Mouse (Mus musculus): ENCODE results near the gene S100a5.

Gene S100a5

DNA sequence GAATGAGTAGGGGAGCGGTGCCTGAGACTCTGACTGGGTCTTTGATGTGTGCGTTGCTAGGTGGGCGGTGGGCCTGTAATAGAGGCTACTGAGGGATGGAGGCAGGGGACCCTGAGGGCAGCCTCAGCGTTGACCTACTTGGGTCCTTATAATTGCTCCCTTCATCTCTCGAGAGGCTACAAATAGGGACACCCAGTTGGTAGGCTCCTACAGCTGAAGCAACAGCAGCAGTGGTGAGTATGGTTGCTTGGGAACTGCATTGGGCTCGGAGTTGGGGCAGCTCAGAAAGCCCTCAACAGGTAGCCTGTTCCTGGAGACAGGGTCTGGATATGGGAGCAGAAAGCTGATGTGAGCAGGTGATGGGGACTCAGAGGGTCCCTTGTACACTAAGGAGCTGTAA, 8.3 kb upstream of the S100a5 start:
- DNase-seq (ENCODE audit: extremely low read depth, low read depth), result no peak

DNA sequence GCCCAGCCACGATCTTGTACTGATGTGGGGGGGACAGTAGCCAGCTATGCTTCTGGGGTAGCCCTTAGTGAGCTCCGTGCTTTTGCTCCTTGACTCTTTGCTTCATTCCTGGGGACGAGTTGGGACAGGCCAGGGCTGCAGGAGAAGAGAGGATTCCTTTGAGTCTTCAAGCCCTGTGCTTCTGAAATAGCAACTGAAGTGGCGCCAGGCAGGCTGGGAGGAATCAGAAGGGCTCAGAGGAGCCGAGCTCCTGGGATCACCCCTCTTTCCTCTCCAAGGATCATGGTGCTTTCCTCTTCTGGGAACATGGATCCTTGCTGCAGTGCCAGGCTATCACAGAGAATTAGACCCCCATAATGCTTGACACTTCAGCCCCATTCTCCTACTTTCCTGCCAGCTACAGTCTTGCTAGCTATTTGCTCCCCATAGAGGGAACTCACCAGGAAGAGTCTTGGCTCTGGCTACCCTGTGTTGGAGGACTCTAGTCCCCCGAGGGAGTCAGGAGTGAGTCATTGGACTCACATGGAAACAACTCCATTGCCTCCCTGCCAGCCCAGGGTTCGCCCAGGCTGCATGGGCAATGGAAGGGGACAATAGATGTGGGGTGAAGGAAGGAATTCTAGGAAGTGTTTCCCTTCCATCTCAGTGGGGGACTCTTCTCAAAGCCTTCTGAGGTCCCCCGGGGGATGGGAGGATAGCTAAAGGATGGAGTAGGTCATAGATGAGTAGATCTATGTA, 7.7 kb upstream of the S100a5 start:
- no peak for DNase-seq (ENCODE audit: extremely low read depth, low read depth)

DNA sequence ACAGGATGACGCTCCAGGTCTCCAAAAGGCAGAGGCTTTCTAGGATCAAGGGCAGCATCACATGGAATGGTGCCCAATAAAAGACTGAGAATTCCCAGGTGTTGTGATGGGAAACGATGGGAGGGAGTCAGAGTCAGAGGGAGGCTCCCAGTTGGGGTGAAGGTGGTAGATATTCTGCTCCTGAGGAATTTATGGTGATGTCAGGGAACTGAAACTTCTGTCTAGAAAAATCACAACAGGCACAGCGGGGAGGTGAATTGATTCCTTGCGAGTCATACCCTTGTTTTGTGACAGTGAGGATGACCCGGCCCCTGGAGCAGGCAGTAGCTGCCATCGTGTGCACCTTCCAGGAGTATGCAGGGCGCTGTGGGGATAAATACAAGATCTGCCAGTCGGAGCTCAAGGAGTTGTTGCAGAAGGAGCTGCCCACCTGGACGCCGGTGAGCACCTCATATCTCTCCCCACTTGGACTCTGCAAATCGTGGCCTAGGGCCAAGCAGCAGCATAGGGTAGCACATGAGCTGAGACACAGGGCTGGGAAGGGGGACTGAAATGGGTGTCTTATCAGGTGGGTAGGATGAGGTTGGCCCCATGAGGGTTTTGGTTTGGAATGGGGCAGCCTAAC, 6.7 kb upstream of the S100a5 start, which contains the start of gene Gm42674:
Gene Gm42674 (plus strand): TSS at position 419 of the 625 bp plus-strand sequence.
- DNase-seq (ENCODE audit: extremely low read depth, low read depth), result no peak

DNA sequence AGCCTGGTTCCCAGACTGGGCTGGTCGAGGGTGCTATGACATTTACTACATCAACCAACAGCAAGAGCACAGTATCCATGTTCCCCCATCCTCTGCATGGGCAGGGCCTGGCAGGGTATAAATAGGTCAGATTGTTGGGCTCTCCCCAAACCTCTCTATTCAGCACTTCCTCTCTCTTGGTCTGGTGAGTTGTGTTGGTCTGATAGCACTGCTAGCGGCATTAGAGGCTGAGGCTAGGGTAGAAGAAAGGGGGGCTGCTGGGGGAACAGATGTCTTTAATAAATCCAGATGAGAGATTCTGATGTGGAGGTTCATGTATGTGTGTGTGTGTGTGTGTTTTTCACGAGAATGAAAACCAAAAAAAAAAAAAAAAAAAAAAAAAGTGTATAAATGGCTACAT, 4.7 kb upstream of the S100a5 start, which contains the start of gene S100a4:
Gene S100a4 (plus strand): TSS at position 149 of the 400 bp plus-strand sequence.
- peak; percentile 88 for DNase-seq (ENCODE audit: extremely low read depth, low read depth)

- DNase-seq (ENCODE audit: extremely low read depth, low read depth), result peak; percentile 88
Observed at GRCm38 (mm10) chr3:90604416-90604815, 3.9 kb upstream of the S100a5 start.

- DNase-seq (ENCODE audit: extremely low read depth, low read depth), result no peak
Observed at GRCm38 (mm10) chr3:90605049-90605448, 3.3 kb upstream of the S100a5 start.

DNA sequence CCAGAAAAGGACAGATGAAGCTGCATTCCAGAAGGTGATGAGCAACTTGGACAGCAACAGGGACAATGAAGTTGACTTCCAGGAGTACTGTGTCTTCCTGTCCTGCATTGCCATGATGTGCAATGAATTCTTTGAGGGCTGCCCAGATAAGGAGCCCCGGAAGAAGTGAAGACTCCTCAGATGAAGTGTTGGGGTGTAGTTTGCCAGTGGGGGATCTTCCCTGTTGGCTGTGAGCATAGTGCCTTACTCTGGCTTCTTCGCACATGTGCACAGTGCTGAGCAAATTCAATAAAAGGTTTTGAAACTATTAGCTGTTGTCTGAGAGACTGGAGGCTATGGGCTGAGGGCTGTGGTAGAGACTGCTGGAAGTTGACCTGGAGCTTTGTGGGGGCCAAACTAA, 2.6 kb upstream of the S100a5 start:
- no peak for DNase-seq (ENCODE audit: extremely low read depth, low read depth)

DNA sequence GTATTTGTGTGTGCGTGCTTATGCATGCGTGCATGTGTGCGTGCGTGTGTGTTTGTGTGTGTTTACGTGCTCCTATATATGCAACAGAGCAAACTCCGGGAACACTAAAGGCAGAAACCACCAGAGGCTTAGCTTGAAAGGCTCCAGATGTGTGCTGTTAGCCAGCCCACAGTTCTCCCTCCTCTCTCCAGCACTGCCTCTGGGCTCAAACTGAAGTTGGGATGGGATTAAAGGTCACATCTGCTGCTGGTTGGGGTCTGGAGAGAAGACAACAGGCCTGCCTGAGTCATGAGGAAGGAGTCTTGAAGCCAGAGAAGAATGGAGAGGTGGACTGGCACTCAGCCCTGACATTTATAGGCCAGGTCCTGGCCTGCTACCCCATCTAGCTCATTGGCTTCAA, 2.1 kb upstream of the S100a5 start:
- no peak for DNase-seq (ENCODE audit: extremely low read depth, low read depth)

GRCm38 (mm10) chr3:90607361-90607760, 962 bp upstream of the S100a5 start:
- no peak for DNase-seq (ENCODE audit: extremely low read depth, low read depth)

DNA sequence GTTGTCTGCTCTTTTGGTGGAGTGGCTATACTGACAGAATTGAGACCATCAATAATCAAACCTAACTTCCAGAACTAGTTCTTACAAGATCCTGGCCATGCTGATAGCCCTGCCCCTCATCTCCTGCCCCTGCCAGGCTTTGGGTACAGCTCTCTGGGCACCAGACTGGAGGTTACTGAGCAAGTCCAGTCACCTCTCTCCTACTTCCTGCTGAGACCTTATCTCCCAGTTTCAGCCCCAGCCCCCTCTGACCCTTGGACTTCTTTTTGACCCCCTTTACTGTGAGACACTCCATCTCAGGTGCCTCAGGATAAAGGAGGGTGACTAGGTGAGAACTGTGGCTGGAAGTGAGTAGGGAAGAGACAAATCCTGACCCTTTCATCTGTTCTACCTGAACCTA, 779 bp downstream of the S100a5 start:
- no peak for DNase-seq (ENCODE audit: extremely low read depth, low read depth)

GRCm38 (mm10) chr3:90611494-90611893, 3.2 kb downstream of the S100a5 start:
- no peak for DNase-seq (ENCODE audit: extremely low read depth, low read depth)

- DNase-seq (ENCODE audit: extremely low read depth, low read depth), result peak; percentile 66
Observed at GRCm38 (mm10) chr3:90612061-90612460, 3.7 kb downstream of the S100a5 start.

- DNase-seq (ENCODE audit: extremely low read depth, low read depth), result peak; percentile 91
Observed at GRCm38 (mm10) chr3:90612728-90613291, 4.5 kb downstream of the S100a5 start, which contains the start of gene S100a6. TSS of gene S100a6 (plus strand) at chr3:90612882.

DNA sequence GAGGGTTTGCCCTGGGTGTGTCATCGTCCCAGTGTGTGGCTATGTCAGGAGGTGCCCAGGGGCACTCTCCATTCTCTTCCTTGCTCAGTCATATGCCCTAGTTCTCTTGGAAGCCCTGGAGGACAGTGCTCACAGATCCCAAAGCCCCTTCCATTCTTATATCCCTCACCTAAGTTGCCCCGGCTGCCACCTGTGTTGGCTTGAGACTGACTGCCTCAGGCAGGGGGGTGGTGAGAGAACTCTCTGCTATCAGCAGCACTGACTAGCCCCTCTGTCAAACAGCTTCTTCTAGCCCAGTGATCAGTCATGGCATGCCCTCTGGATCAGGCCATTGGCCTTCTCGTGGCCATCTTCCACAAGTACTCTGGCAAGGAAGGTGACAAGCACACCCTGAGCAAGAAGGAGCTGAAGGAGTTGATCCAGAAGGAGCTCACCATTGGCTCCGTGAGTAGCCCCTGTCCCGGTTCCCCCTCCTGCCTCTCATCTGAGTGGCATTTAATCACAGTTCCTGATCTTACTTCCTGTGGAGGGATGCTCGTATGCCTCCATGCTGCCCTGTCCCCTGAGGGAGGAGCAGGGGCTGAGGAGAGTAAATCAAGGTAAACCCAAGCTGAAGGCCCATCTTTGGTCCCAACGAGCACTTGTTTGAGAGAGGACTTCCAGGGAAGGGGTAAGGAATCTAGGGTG, 5.3 kb downstream of the S100a5 start:
- no peak for DNase-seq (ENCODE audit: extremely low read depth, low read depth)

DNA sequence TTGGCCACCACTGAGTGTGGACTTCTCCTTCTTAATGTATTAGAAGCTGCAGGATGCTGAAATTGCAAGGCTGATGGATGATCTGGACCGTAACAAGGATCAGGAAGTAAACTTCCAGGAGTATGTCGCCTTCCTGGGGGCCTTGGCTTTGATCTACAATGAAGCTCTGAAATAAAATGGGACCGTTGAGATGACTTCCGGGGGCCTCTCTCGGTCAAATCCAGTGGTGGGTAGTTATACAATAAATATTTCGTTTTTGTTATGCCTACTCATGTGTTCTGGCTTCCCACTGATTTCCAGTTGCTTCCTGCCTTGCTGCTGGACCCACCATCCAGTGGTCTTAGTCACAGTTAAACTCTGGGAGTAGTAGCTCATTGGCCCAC, 5.8 kb downstream of the S100a5 start:
- DNase-seq (ENCODE audit: extremely low read depth, low read depth), result no peak

- DNase-seq (ENCODE audit: extremely low read depth, low read depth), result no peak
Observed at GRCm38 (mm10) chr3:90614611-90615251, 6.4 kb downstream of the S100a5 start.

GRCm38 (mm10) chr3:90615415-90615814, 7.1 kb downstream of the S100a5 start:
- peak; percentile 68 for DNase-seq (ENCODE audit: extremely low read depth, low read depth)

DNA sequence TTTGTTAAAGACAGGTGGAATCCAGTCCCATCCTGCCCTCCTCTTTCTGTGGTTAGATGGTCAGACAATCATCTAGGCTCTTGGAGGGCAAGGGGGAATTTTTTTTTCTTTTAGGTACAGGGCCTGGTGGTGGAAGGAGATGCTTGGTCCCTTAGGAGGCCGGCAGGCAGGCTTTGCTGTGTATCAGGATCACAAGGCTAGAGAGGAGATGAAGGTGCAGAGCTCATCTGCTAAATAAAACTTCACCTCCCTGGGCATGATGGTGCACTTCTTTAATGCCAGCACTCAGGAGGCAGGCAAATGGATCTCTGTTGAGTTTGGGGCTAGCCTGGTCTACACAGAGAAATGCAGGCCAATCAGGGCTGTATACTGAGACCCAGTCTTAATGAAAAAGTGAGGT, 7.6 kb downstream of the S100a5 start:
- DNase-seq (ENCODE audit: extremely low read depth, low read depth), result no peak

DNA sequence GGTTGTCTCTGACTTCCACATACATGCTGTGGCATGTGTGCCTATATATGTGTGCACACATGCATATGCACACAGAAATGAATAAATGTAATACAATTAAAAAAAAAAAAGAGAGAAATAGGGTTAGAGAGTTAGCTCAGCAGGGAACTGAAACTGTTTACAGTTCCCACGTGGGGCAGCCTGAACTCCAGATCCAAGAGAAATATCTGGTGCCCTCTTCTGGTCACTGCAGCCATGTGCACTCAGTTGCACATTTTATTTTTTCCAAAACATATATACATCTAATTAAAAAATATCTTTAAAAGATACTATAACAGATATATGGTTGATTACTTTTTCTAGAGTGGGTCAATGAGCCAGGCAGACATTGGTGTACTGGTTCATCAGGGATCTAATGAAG, 9.3 kb downstream of the S100a5 start:
- DNase-seq (ENCODE audit: extremely low read depth, low read depth), result no peak

DNA sequence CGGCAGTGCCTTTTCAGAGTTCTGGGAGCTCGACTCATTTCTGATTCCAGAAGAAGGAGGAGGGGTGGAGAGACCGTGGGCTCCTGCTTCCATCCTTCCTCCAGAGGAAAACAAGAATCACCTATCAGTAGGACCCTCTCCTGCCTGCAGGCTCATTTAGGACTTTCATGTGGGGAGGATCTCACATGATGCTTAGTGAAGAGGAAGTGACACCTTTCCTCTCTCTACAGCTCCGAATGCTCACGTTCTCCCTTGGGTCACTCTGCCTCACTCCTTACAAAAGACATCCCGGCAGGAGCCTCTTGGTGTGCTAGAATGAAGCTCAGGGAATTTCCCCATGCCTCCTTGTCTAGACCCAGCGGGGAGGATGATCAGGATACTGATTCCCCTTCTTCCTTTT, 13.2 kb downstream of the S100a5 start:
- DNase-seq (ENCODE audit: extremely low read depth, low read depth), result no peak

DNA sequence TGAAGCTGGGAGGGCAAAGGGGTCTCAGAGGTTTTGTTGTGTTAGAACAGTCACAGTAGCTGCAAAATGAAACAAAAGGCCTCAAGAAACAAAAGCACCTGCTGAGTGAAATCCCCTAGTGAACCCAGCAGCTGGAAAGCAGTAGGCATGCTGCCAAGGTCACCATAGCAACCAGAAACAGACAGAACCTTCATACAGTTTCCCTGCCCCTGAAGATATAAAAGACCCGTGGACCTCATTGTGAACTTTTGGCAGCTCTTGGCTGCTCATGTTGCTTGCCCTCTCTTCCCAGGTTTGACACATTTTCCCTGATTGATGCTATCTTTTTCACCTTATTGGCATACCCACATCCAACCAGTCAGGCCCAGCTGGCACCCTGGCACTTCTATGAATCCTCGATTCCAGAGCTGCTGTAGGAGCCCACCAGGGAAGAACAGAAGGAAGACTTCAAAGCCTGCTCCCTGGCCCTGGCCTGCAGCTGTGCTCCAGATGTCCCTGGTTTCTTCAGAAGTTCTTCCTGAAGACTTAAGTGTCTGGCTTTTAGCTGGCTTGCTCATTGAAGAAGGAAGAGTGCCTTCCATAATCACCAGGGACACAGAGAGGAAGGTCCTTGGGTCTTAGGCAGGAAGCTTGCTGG, 15.2 kb downstream of the S100a5 start:
- DNase-seq (ENCODE audit: extremely low read depth, low read depth), result no peak

Measured in MEL-GATA-1-ER (cell line).